Mouse (Mus musculus) spleen, embryonic (tissue): Measurements from ENCODE around the gene Jph3.

Source experiments
- CTCF ChIA-PET: fragments of 350-600 bp; sonication (Branson Sonifier 250); formaldehyde crosslinking; loops from one replicate; lab custom pipeline; 2022; lab: Charles Lee

Gene Jph3

GRCm38 (mm10) chr8:121730170-121730569, 747 bp downstream of the Jph3 start:
- CTCF ChIA-PET: no interaction called here

GRCm38 (mm10) chr8:121730646-121731045, 1.2 kb downstream of the Jph3 start:
- CTCF ChIA-PET: no interaction called here

- CTCF ChIA-PET: no interaction called here
Measured at GRCm38 (mm10) chr8:121731060-121731459, 1.6 kb downstream of the Jph3 start.

- CTCF ChIA-PET: no interaction called here
Measured at GRCm38 (mm10) chr8:121731471-121732333, 2.3 kb downstream of the Jph3 start.

GRCm38 (mm10) chr8:121732334-121732665, 2.9 kb downstream of the Jph3 start:
- CTCF ChIA-PET: no interaction called here

GRCm38 (mm10) chr8:121734262-121734661, 4.8 kb downstream of the Jph3 start:
- CTCF ChIA-PET: no interaction called here

GRCm38 (mm10) chr8:121736236-121736635, 6.8 kb downstream of the Jph3 start:
- CTCF ChIA-PET: no interaction called here

- CTCF ChIA-PET: no interaction called here
Measured at GRCm38 (mm10) chr8:121740721-121741120, 11.3 kb downstream of the Jph3 start.

GRCm38 (mm10) chr8:121749501-121749900, 20.1 kb downstream of the Jph3 start:
- CTCF ChIA-PET: no interaction called here

GRCm38 (mm10) chr8:121750512-121750911, 21.1 kb downstream of the Jph3 start:
- CTCF ChIA-PET: no interaction called here

- CTCF ChIA-PET: no interaction called here
Measured at GRCm38 (mm10) chr8:121751407-121751806, 22.0 kb downstream of the Jph3 start.

- CTCF ChIA-PET: no interaction called here
Measured at GRCm38 (mm10) chr8:121758470-121758869, 29.0 kb downstream of the Jph3 start.

GRCm38 (mm10) chr8:121760484-121760883, 31.1 kb downstream of the Jph3 start:
- CTCF ChIA-PET: no interaction called here

GRCm38 (mm10) chr8:121761480-121761879, 32.1 kb downstream of the Jph3 start:
- CTCF ChIA-PET: no interaction called here

- CTCF ChIA-PET: no interaction called here
Measured at GRCm38 (mm10) chr8:121762999-121763699, 33.7 kb downstream of the Jph3 start.

- CTCF ChIA-PET: no interaction called here
Measured at GRCm38 (mm10) chr8:121763700-121764013, 34.2 kb downstream of the Jph3 start.

- CTCF ChIA-PET: no interaction called here
Measured at GRCm38 (mm10) chr8:121765594-121766138, 36.2 kb downstream of the Jph3 start.

- CTCF ChIA-PET: interaction anchor here (0.6 kb wide), 1 partner anchor 12 kb away, joined by 3 read pairs; no protein-coding TSS in a partner anchor
Measured at GRCm38 (mm10) chr8:121769095-121769494, 39.7 kb downstream of the Jph3 start.

- CTCF ChIA-PET: interaction anchor here (0.6 kb wide), 1 partner anchor 13 kb away, joined by 3 read pairs; no protein-coding TSS in a partner anchor
Measured at GRCm38 (mm10) chr8:121769621-121770020, 40.2 kb downstream of the Jph3 start.

- CTCF ChIA-PET: no interaction called here
Measured at GRCm38 (mm10) chr8:121770845-121771752, 41.7 kb downstream of the Jph3 start.

GRCm38 (mm10) chr8:121773876-121774275, 44.5 kb downstream of the Jph3 start:
- CTCF ChIA-PET: no interaction called here

GRCm38 (mm10) chr8:121782493-121782892, 53.1 kb downstream of the Jph3 start:
- CTCF ChIA-PET: no interaction called here
